Mouse (Mus musculus) bone marrow, adult 2 months (tissue): Measurements from ENCODE around the gene Il1rap.

Source experiments
- CTCF ChIP-seq: fragments of 200-500 bp; IDR thresholded peaks from 2 replicates; pipeline ENCODE4 v1.5.1; 2011; ENCODE audit warnings: low read length, control low read depth; ENCODE audit not compliant: control insufficient read depth, insufficient read depth
- POLR2A ChIP-seq: fragments of 200-500 bp; IDR thresholded peaks from 2 replicates; pipeline ENCODE4 v1.6.1; 2011; ENCODE audit warnings: low read depth, mild to moderate bottlenecking, control low read depth, low read length, borderline replicate concordance; ENCODE audit not compliant: control insufficient read depth

GRCm38 (mm10) chr16:26626065-26626464, 44.6 kb downstream of the Il1rap start:
- TF ChIP-seq CTCF (no peak), POLR2A (no peak)
